Mouse (Mus musculus): ENCODE measurements around the gene Phldb3.

- TF ChIP-seq CTCF (IDR thresholded peaks at IDR 0.05) (peak; percentile 14; the same call in 1 of the 2 replicates), EP300 (IDR thresholded peaks at IDR 0.05) (no peak)
Measured at GRCm38 (mm10) chr7:24591735-24592134, 18.8 kb upstream of the Phldb3 start.

All from lung, postnatal 0 days (tissue).